Mouse (Mus musculus) heart, postnatal 0 days (tissue): Measurements from ENCODE around the gene Myrf.

Experiments
- CTCF ChIP-seq: IDR thresholded peaks from 2 replicates; pipeline ENCODE4 v1.5.1; 2016; ENCODE audit warnings: antibody characterized with exemption, control low read depth, low read depth
- EP300 ChIP-seq: IDR thresholded peaks from 2 replicates; pipeline ENCODE4 v1.6.1; 2016; ENCODE audit warnings: antibody characterized with exemption, low read depth

DNA sequence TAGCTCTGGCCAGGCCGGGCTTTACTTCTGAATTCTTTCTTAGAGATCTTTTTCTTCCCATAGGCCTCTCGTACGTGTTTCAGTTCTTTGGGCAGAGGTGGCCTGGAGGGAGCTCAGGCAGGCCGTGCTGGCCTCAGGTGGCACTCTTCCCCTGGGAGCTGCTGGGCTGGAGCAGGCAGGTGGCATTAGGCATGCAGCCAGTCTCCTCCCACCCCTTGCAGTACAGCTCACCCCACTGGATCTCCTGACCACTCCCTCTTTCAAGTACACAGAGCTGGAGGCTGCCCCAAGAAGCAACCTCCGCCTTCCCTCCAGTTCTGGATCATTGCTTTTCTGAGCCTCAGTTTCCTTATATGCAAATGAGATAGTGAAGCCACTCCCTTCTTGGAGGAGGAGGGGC is 37.2 kb upstream of the Myrf start:
- TF ChIP-seq CTCF (no peak), EP300 (no peak)
